Mouse (Mus musculus) kidney, adult 18-20 months (tissue): ENCODE data around the gene Atad3a.
"Not testable (repeated sequence)": the region's sequence is repeated elsewhere in the genome, so short reads cannot be mapped to it uniquely, and the experiment has no call there.

ENCODE experiments used
- DNase-seq: peaks from one replicate; pipeline ENCODE4 v3.0.0; 2021

Gene Atad3a

GRCm38 (mm10) chr4:155760613-155761355, at the start of gene Atad3a:
Gene Atad3a, minus strand, starts transcription at chr4:155761093.
- peak; percentile 98 for DNase-seq

- DNase-seq, result no peak
Observed at GRCm38 (mm10) chr4:155807841-155808240, 46.9 kb upstream of the Atad3a start.

- peak; percentile 96 for DNase-seq
Observed at GRCm38 (mm10) chr4:155803340-155804041, 42.6 kb upstream of the Atad3a start.

GRCm38 (mm10) chr4:155802741-155803339, 41.9 kb upstream of the Atad3a start, which contains the start of gene Mrpl20:
Gene Mrpl20, plus strand, starts transcription at chr4:155802878.
- no peak for DNase-seq

GRCm38 (mm10) chr4:155802075-155802474, 41.2 kb upstream of the Atad3a start:
- no peak for DNase-seq

- no peak for DNase-seq
Observed at GRCm38 (mm10) chr4:155793730-155794129, 32.8 kb upstream of the Atad3a start.

- peak; percentile 44 for DNase-seq
Observed at GRCm38 (mm10) chr4:155791240-155791933, 30.5 kb upstream of the Atad3a start.

- peak; percentile 38 for DNase-seq
Observed at GRCm38 (mm10) chr4:155790650-155791161, 29.8 kb upstream of the Atad3a start.

GRCm38 (mm10) chr4:155790021-155790489, 29.2 kb upstream of the Atad3a start, which contains the start of gene Ankrd65:
Gene Ankrd65, plus strand, starts transcription at chr4:155790439.
- no peak for DNase-seq

GRCm38 (mm10) chr4:155788833-155789232, 27.9 kb upstream of the Atad3a start:
- DNase-seq, result not testable (repeated sequence)

- no peak for DNase-seq
Observed at GRCm38 (mm10) chr4:155788300-155788699, 27.4 kb upstream of the Atad3a start.

- DNase-seq, result no peak
Observed at GRCm38 (mm10) chr4:155785819-155786218, 24.9 kb upstream of the Atad3a start, which contains the start of gene Tmem88b. Gene Tmem88b, minus strand, starts transcription at chr4:155785874.

GRCm38 (mm10) chr4:155785246-155785645, 24.4 kb upstream of the Atad3a start:
- no peak for DNase-seq

- DNase-seq, result peak; percentile 86
Observed at GRCm38 (mm10) chr4:155784081-155784701, 23.3 kb upstream of the Atad3a start.

- no peak for DNase-seq
Observed at GRCm38 (mm10) chr4:155783486-155784080, 22.7 kb upstream of the Atad3a start.

- peak; percentile 62 for DNase-seq
Observed at GRCm38 (mm10) chr4:155780895-155781294, 20.0 kb upstream of the Atad3a start.

- no peak for DNase-seq
Observed at GRCm38 (mm10) chr4:155779498-155779897, 18.6 kb upstream of the Atad3a start.

GRCm38 (mm10) chr4:155777816-155778215, 16.9 kb upstream of the Atad3a start:
- DNase-seq, result no peak

GRCm38 (mm10) chr4:155776704-155777335, 15.9 kb upstream of the Atad3a start:
- DNase-seq, result no peak

GRCm38 (mm10) chr4:155775855-155776254, 15.0 kb upstream of the Atad3a start:
- peak; percentile 49 for DNase-seq
